Mouse (Mus musculus) small intestine, adult 2 months (tissue): ENCODE measurements at regions not wholly inside any gene's neighbourhood (a gene's known extent, or its start where the extent isn't known, plus 50 kb on each side); places are given as distances from the start of the nearest gene placed in this dataset.

Experiments
- CTCF ChIP-seq: fragments of 200-500 bp; IDR thresholded peaks from 2 replicates; pipeline ENCODE4 v1.5.1; 2012; ENCODE audit warnings: low read depth, mild to moderate bottlenecking, control low read depth, inconsistent platforms, low read length, moderate library complexity, mixed read lengths; ENCODE audit not compliant: insufficient replicate concordance, insufficient read length; ENCODE audit errors: extremely low read depth
- POLR2A ChIP-seq: fragments of 200-500 bp; IDR thresholded peaks from 2 replicates; pipeline ENCODE4 v1.6.1; 2012; ENCODE audit warnings: low read depth, mild to moderate bottlenecking, control low read depth, inconsistent platforms, low read length, moderate library complexity

DNA sequence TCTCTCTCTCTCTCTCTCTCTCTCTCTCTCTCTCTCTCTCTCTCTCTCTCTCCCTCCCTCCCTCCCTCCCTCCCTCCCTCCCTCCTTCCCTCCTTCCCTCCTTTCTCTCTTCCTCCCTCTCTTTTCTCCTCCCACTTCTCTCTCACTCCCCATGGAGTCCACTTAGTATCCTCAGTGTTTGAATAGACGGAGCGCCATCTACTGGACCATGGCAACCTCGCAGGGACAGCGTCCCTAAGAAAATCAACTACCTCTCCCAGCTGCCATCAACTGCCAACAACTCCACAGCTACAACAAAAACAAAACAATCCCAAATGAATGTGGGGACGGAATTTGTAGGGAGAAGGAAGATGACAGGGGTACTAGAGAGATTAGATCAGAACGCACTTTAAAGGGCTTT lies 69.5 kb upstream of the Gls start:
- TF ChIP-seq POLR2A, result no peak
- peak; percentile 82; the same call in 1 of the 2 replicates for TF ChIP-seq CTCF
